Mouse (Mus musculus) midbrain, embryonic 13.5 days (tissue): ENCODE data around the gene Baz1b. TPM values are rescaled to one million over a fixed set of nuclear protein-coding genes. Genes with fewer than 3 reads are reported as not detected.
A peak's percentile ranks its signal among the peaks of the same experiment; 100 is the strongest.

Experiments used
- ATAC-seq: fragments of 200-750 bp; cut with Nextera tagmentation; 2 replicates; pipeline ENCODE4 v1.8.0; 2017; ENCODE audit warnings: mild to moderate bottlenecking, moderate TSS enrichment, moderate library complexity
- H3K27ac ChIP-seq: fragments of 300-500 bp; sonication (generic); 2 replicates; pipeline ENCODE4 v1.5.1; 2015; ENCODE audit warnings: inconsistent platforms, mild to moderate bottlenecking, moderate library complexity
- H3K27me3 ChIP-seq: fragments of 300-500 bp; sonication (generic); 2 replicates; pipeline ENCODE4 v1.6.1; 2015; ENCODE audit warnings: mild to moderate bottlenecking, inconsistent platforms
- H3K36me3 ChIP-seq: fragments of 300-500 bp; sonication (generic); 2 replicates; pipeline ENCODE4 v1.6.1; 2015; ENCODE audit warnings: mild to moderate bottlenecking, inconsistent platforms
- H3K4me1 ChIP-seq: fragments of 300-500 bp; sonication (generic); replicated peaks from 2 replicates; pipeline ENCODE4 v1.6.1; 2015; ENCODE audit warnings: inconsistent platforms
- H3K4me2 ChIP-seq: fragments of 300-500 bp; sonication (generic); replicated peaks from 2 replicates; pipeline ENCODE4 v1.6.1; 2015; ENCODE audit warnings: moderate library complexity, mild to moderate bottlenecking, inconsistent platforms
- H3K4me3 ChIP-seq: fragments of 300-500 bp; sonication (generic); replicated peaks from 2 replicates; pipeline ENCODE4 v1.5.1; 2015; ENCODE audit warnings: mild to moderate bottlenecking, inconsistent platforms
- H3K9ac ChIP-seq: fragments of 300-500 bp; sonication (generic); replicated peaks from 2 replicates; pipeline ENCODE4 v1.6.1; 2015; ENCODE audit warnings: mild to moderate bottlenecking, inconsistent platforms
- H3K9me3 ChIP-seq: fragments of 300-500 bp; sonication (generic); 2 replicates; pipeline ENCODE4 v1.6.1; 2016; ENCODE audit warnings: mild to moderate bottlenecking, inconsistent platforms
- WGBS: fragments of 180-500 bp; shearing (Covaris S2); methylation state at CpG from one replicate; pipeline ENCODE4 v1.1.7; 2015; 5-methylcytosine and 5-hydroxymethylcytosine counted together
- polyA plus RNA-seq: library from polyadenylated mRNA; unstranded; fragments of >200 nt; fragmentation: Nextera tagmentation; extraction: Ambion mirVana; gene quantifications from 2 replicates; pipeline ENCODE4 v1.2.1, GENCODE M21; 2015

Gene Baz1b
- polyA plus RNA-seq, 1 experiment from 2014 or later = 44.3 TPM

DNA sequence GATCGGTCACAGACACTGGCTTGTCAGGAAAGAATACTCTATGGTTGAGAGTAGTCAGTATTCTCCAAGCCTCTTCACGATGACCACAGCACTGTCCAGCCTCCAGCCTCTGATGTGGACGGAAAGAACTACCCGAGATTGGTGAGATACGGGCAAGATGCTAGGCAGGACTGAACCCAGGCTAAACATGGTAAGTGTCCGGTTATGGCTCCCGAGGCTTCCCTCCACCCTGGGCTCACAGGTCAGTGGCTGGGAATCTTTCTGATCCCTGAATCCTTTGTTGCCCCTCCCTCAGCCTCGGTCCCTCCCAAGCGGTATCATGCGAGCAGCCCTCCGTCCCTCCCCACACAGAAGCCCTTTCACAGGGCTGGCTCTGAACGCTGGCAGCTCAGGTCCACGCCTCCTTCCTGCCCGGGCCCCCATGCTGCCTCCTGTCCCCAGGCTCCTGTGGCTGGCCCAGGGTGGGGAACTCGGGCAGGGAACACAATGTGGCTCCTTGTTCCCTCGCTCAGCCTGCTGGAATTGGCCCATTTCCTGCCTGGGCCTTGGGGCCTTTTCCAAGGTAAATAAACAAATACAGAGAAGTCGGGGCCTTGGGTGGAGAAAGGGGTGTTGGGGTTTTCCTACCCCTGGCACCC, 76.9 kb downstream of the Baz1b start:
- H3K4me3 ChIP-seq = no peak overlapping the region
- H3K4me2 ChIP-seq = peak overlapping the region; percentile 19
- H3K4me1 ChIP-seq = peaks cover 20% of the 10 kb centered on the region
- no peaks in the 10 kb centered on the region for H3K27me3 ChIP-seq
- WGBS = 16% methylated on average over 17 of the region's 17 CpGs
- H3K9ac ChIP-seq = peak overlapping the region; percentile 10; the same call in 1 of the 2 replicates
- H3K36me3 ChIP-seq = no peaks in the 10 kb centered on the region
- H3K9me3 ChIP-seq = no peaks in the 10 kb centered on the region
- peak overlapping the region; percentile 58 for H3K27ac ChIP-seq
- peak; percentile 84 for ATAC-seq

DNA sequence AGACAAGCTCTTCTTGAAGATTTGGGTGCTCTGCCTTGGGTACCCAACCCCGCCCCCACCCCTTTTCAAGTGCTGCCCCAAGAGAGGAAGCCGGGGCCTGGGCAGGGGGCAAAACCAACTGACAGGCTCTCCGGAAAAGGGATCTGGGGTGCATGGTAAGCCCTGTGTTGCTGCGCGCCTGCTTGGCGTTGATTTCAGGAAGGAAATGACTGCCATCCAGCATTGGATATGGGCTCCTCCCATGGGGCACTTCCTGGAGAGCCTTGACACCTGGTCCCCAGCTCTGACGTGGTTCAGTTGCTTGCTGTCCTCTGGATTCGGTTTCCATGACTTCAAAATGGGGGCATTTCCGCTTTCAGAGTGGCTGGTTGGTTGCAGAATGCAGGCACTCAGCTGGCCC, 77.5 kb downstream of the Baz1b start:
- 51% methylated on average over 9 of the region's 9 CpGs for WGBS
- Histone ChIP-seq H3K4me3 (no peak overlapping the region), H3K9me3 (no peaks in the 10 kb centered on the region), H3K4me1 (peaks cover 20% of the 10 kb centered on the region), H3K36me3 (no peaks in the 10 kb centered on the region), H3K27me3 (no peaks in the 10 kb centered on the region), H3K27ac (peak overlapping the region; percentile 58), H3K9ac (no peak overlapping the region; the same call in 1 of the 2 replicates), H3K4me2 (peak overlapping the region; percentile 19; the same call in 1 of the 2 replicates)
- 0 out of 2 replicates have a peak, but pooled peaks have one; percentile 6 for ATAC-seq

DNA sequence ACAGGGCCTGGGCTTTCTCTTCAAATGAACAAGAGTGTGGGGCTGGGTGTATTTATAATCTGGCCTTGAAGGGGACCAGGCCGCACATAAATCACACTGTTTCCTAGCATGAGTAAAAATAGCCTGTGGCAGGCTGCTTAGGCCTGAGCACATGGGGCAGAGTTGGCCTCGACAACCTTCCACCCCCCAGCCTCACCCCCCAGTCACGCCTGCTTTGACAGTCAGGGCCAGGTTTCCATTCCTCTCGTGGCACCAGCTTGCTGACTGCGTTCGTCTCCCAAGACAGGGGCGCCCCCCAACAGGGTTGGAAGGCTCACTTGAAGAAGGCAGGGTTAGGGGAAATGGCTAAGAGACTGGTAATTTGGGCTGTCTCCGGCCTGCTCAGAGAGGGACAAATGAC, 82.4 kb downstream of the Baz1b start:
- Histone ChIP-seq H3K4me1 (peaks cover 17% of the 10 kb centered on the region), H3K4me2 (no peak overlapping the region), H3K27ac (no peak overlapping the region), H3K4me3 (no peak overlapping the region), H3K27me3 (no peaks in the 10 kb centered on the region), H3K36me3 (no peaks in the 10 kb centered on the region), H3K9ac (no peak overlapping the region), H3K9me3 (no peaks in the 10 kb centered on the region)
- ATAC-seq = no peak
- WGBS = 86% methylated on average over 8 of the region's 8 CpGs

DNA sequence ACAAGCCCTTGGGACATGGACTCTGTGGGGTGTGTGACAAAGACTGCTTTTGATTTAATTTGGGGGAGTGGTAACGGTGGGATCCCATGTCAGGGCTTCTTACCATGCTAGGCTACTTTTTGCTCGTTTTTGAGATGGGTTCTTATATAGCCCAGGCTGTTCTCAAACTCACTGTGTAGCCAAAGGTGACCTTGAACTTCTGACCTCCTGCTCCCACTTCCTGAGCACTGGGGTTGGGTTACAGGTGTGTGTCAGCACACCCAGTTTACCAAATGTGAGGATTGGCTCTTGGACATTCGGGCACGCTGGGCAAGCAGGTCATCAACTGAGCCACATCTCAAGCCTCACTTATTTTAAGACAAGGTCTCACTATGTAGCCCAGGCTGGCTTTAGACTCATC, 83.3 kb downstream of the Baz1b start:
- ATAC-seq = no peak
- Histone ChIP-seq H3K4me1 (peaks cover 20% of the 10 kb centered on the region), H3K36me3 (no peaks in the 10 kb centered on the region), H3K4me2 (no peak overlapping the region), H3K27ac (no peak overlapping the region), H3K27me3 (no peaks in the 10 kb centered on the region), H3K9me3 (no peaks in the 10 kb centered on the region), H3K9ac (no peak overlapping the region), H3K4me3 (no peak overlapping the region)
- WGBS = 91% methylated on average over 4 of the region's 4 CpGs

DNA sequence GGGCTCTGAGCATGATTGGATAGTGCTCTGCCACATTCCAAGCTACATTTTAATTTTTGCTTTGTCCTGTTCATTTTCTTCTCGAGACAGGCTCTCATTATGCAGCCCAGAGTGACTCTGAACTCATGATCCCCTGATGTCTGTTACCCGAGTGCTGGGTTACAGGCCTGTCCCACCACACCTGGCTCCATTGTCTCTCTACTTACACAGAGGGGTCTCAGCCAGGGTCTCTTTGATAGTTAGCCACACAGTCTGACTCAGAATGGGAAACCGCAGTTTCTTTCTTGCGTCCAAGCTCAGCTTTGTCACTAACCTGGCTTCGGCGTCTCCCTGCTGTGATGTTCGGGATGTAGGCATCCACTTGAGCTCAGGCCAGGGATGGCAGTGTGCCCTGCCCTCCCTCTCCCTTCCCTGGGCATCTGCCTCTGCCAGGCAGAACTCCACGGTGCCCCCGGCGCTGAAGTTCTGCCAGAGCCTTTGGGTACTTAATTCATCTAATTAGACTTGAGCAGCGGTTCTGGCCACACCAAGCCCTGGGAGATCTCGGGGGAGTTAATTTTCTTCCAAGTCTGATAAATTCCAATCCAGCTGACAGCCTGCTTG, 84.6 kb downstream of the Baz1b start:
- no peak for ATAC-seq
- Histone ChIP-seq H3K27me3 (peaks cover 3% of the 10 kb centered on the region; the same call in 1 of the 2 replicates), H3K4me3 (no peak overlapping the region), H3K27ac (peak overlapping the region; percentile 30), H3K36me3 (no peaks in the 10 kb centered on the region), H3K4me2 (no peak overlapping the region), H3K4me1 (peaks cover 28% of the 10 kb centered on the region), H3K9me3 (no peaks in the 10 kb centered on the region), H3K9ac (no peak overlapping the region)
- 35% methylated on average over 12 of the region's 12 CpGs for WGBS

DNA sequence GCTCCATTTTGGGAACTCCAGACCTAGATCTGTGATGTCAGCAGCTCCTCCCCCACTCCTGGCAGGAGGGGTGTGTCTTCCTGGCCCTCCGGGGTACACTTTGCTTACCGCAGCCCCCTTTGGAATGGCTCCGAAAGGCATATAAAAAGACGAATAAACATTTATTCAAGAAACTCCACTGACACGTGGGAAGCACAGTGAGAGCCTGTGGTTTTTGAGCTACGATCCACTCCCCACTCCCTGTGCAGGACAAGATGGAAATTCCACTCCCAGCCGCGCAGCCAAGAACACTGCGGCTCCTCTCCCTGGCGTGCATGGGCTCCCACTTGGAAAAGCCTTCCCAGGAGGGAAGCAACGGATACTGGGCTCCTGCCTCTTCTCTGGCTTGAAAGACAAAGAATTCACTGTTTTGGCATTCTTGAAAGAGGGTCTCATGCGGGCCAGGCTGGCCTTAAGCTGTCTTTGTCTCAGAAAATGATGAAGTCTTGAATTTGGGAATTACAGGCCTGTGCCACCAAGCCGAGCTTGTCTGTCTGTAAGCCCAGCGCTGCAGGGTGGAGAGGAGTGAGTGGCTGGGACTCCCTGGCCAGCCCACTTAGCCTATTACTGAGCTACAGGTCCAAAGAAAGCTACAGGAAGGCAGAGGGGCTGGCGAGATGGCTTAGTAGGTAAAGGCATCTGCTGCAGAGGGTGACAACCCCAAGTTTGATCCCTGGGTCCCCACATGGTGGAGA, 87.8 kb downstream of the Baz1b start:
- Histone ChIP-seq H3K9me3 (no peaks in the 10 kb centered on the region), H3K9ac (0 out of 2 replicates have a peak overlapping the region, but pooled peaks have one; percentile 15)

DNA sequence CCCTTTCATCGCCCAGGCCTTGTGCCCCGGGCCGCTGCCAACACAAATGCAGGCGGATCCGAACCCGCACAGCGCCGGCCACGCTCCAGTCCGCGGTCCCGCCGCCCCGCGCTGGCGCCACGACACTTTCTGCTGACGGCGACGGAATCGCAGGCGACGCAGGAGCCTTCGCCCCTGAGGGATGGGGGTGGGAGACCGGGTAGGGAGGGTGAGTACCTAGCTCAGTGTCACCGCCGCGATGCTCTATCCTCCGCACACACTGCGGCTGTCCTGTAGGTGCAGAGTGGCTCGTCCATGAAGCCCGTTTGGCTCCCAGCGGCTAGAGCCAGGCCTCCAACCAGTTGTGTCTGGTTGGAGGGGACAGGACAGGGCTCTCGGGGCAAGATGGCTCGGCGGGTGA, 89.5 kb downstream of the Baz1b start:
- Histone ChIP-seq H3K4me3 (0 out of 2 replicates have a peak overlapping the region, but pooled peaks have one; percentile 10), H3K4me1 (peaks cover 28% of the 10 kb centered on the region), H3K4me2 (peak overlapping the region; percentile 36), H3K9ac (peak overlapping the region; percentile 30; the same call in 1 of the 2 replicates), H3K27ac (no peak overlapping the region), H3K9me3 (no peaks in the 10 kb centered on the region), H3K27me3 (peaks cover 3% of the 10 kb centered on the region; the same call in 1 of the 2 replicates), H3K36me3 (no peaks in the 10 kb centered on the region)
- no peak for ATAC-seq
- WGBS = 4% methylated on average over 33 of the region's 36 CpGs

More for the DNA sequence above, 87.8 kb downstream of the Baz1b start:
- no peak; the same call in 1 of the 2 replicates for ATAC-seq
- Histone ChIP-seq H3K4me3 (no peak overlapping the region), H3K27me3 (peaks cover 3% of the 10 kb centered on the region; the same call in 1 of the 2 replicates), H3K36me3 (no peaks in the 10 kb centered on the region), H3K4me1 (peaks cover 30% of the 10 kb centered on the region), H3K4me2 (peak overlapping the region; percentile 32), H3K27ac (peak overlapping the region; percentile 54)
- WGBS = 11% methylated on average over 15 of the region's 15 CpGs

DNA sequence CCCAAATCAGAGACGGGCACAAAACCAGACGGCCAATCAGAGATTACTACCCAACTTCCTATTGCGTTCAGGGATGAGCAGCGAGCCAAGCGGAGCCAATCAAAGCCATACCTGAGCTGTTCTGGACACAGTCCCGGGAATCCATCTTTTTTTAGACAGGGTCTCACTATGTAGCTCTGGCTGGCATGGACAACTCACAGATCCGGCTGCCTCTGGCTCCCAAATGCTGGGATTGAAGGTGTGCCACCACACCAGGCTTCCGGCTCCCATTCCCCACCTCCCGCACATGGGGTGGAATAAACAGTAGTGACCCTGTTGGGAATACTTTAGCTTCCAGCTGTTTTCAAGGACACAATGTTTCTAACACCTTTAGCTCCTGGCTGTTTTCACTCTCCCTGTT, 93.2 kb downstream of the Baz1b start:
- no peak overlapping the region for H3K4me2 ChIP-seq
- no peak for ATAC-seq
- no peak overlapping the region for H3K4me3 ChIP-seq
- peaks cover 3% of the 10 kb centered on the region; the same call in 1 of the 2 replicates for H3K27me3 ChIP-seq
- 78% methylated on average over 9 of the region's 9 CpGs for WGBS
- no peak overlapping the region for H3K9ac ChIP-seq
- no peaks in the 10 kb centered on the region for H3K36me3 ChIP-seq
- H3K4me1 ChIP-seq = peaks cover 9% of the 10 kb centered on the region; the same call in 1 of the 2 replicates
- H3K27ac ChIP-seq = no peak overlapping the region
- H3K9me3 ChIP-seq = no peaks in the 10 kb centered on the region

DNA sequence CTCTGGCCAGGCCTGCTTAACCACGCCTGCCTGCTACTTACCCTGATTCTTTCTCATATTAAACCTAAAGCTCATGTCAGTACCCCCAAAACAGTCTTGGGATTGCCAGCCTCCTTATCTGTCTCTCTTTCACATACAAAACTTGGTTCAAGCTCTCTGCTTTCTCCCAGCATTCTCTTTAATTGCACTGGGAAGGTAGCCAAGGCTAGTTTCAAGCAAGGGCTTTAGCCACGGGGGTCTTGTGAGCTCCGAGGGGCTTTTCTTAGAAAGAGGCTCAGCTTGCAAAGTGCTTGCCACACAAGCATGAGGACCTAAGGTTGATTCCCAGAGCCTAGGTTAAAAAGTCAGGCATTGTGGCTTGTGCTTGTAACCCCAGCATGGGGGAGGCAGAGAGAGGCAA, 98.1 kb downstream of the Baz1b start:
- Histone ChIP-seq H3K36me3 (no peaks in the 10 kb centered on the region), H3K4me3 (no peak overlapping the region), H3K4me2 (no peak overlapping the region), H3K9ac (no peak overlapping the region), H3K4me1 (no peaks in the 10 kb centered on the region; the same call in 1 of the 2 replicates), H3K27ac (no peak overlapping the region), H3K27me3 (0 out of 2 replicates have a peak, but pooled peaks cover 3% of the 10 kb centered on the region), H3K9me3 (no peaks in the 10 kb centered on the region)
- WGBS = 51% methylated on average over 3 of the region's 3 CpGs
- no peak for ATAC-seq

DNA sequence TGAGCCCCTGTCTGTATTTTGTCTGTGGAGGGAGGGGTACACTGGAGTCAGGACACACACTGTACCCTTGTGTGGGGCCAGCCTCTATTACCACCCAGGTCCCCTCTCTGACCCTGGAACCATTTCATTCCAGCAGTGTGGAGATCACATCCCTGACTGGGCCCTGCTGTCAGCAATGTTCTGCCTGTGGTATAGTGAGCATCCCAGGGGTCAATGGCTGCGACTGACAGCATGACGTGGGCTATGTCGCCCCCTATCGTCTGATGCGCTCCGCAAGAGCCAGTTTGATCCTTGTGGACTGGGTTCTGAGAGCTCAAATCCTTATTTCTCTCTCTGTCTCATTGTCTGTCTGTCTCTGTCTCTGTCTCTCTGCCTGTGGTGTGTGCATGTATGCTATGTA, 99.1 kb downstream of the Baz1b start:
- Histone ChIP-seq H3K9ac (no peak overlapping the region), H3K27ac (no peak overlapping the region), H3K36me3 (no peaks in the 10 kb centered on the region), H3K4me1 (no peaks in the 10 kb centered on the region; the same call in 1 of the 2 replicates), H3K27me3 (0 out of 2 replicates have a peak, but pooled peaks cover 3% of the 10 kb centered on the region), H3K4me2 (no peak overlapping the region), H3K4me3 (no peak overlapping the region), H3K9me3 (no peaks in the 10 kb centered on the region)
- ATAC-seq = peak; percentile 82
- 2% methylated on average over 6 of the region's 6 CpGs for WGBS

DNA sequence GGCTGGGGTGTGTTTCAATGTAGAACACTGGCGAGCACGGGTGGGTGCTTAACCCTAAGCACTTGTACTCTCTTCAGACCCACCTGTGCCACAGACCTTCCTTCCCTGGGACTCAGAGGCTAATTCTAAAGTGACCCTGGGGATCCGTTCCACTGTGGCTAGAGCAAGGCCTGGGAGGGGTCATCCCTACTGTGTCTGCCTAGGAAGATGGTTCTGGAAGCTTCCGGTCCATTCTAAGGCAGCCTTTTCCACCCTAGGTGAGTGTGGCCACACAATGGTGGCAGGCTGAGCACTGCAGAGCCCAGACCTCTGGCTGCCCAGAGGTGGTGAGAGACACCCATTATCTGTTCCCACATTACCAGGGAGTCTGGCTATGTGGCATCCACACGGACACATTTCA, 99.9 kb downstream of the Baz1b start:
- H3K36me3 ChIP-seq = no peaks in the 10 kb centered on the region
- H3K9me3 ChIP-seq = no peaks in the 10 kb centered on the region
- 76% methylated on average over 5 of the region's 5 CpGs for WGBS
- H3K4me3 ChIP-seq = no peak overlapping the region
- H3K4me1 ChIP-seq = no peaks in the 10 kb centered on the region; the same call in 1 of the 2 replicates
- no peak overlapping the region for H3K27ac ChIP-seq
- no peak overlapping the region for H3K4me2 ChIP-seq
- no peak for ATAC-seq
- H3K9ac ChIP-seq = no peak overlapping the region
- H3K27me3 ChIP-seq = 0 out of 2 replicates have a peak, but pooled peaks cover 3% of the 10 kb centered on the region

DNA sequence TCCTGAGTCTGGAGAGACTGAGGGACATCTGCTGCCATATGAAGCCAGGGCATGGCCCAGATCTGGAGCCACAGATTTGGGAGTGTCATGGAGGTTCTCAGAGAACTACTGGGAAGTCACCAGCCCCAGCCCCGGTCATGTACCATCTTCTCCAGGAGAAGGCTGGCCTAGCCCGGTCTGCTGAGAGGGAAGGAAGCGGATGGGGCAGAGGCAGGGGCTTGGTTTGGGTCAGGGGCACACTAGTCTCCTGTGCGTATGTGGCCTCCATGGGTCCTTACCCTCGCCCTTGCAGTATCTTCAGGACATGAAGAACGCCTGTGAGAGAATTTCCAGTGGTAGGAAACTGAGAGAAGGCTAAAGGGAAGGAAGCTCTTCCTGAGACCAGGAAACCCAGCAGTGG, 103.6 kb downstream of the Baz1b start:
- 78% methylated on average over 6 of the region's 6 CpGs for WGBS
- ATAC-seq = no peak
- no peak overlapping the region for H3K9ac ChIP-seq

More for the DNA sequence above, 103.6 kb downstream of the Baz1b start:
- H3K4me2 ChIP-seq = no peak overlapping the region
- no peaks in the 10 kb centered on the region; the same call in 1 of the 2 replicates for H3K4me1 ChIP-seq
- H3K4me3 ChIP-seq = no peak overlapping the region
- H3K27ac ChIP-seq = no peak overlapping the region
- 0 out of 2 replicates have a peak, but pooled peaks cover 3% of the 10 kb centered on the region for H3K27me3 ChIP-seq
- no peaks in the 10 kb centered on the region for H3K9me3 ChIP-seq
- H3K36me3 ChIP-seq = no peaks in the 10 kb centered on the region
